8 mouse cellular contexts compared by ENCODE assay signal in the genomic region with DNA sequence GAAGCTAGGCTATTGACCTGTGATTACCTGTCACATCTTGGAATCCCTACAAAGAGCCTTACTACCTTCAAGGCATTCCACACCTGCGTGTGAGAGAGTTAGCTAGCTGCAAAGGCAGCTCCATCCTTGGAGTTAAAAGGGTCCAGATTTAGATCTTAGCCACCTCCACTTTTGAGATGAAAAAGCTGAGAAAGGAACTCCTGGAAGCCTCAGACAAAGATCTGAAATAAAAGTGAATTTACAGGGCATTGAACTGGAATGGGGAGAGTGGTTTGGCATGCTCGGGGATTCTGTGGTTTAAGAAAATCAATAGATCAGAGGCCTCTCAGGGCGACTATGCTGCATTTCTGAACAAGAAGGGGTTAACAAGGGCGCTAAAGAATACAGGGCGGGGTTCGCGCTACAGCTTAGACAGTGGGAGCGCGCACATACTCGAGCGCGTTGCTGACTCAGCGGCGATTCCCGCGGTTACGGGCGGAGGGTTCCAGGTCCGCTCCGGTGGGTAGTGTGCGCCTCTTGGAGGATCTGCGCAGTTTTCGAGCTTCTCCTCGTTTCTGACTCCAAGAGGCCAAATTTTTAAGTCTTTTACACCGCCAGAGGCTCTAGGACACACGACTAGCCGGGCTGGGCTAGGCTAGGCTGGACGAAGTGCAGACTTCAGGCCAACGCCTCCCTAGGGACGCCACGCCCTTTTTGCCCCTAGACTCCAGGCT. TPM values are rescaled to one million over a fixed set of nuclear protein-coding genes. Genes with fewer than 3 reads are reported as not detected.
DNase-seq lines count a peak whose midpoint lies in the region; ATAC-seq and TF ChIP-seq lines count a peak whose summit lies in the region.

No protein-coding gene starts in this region.

- 1% methylated on average over 31 of the region's 31 CpGs for WGBS in spleen, adult 2 months
- 0% methylated on average over 30 of the region's 31 CpGs for WGBS in intestine, postnatal 0 days
- WGBS in limb, embryonic 12.5 days = under 1% methylated on average over 31 of the region's 31 CpGs
- WGBS in midbrain, embryonic 11.5 days = under 1% methylated on average over 31 of the region's 31 CpGs
- WGBS in stomach, embryonic 16.5 days = under 1% methylated on average over 31 of the region's 31 CpGs

- no peak overlapping the region; the same call in 1 of the 2 replicates for H3K27ac ChIP-seq in spleen, adult 2 months (ENCODE audit: insufficient read depth, low read length)
- peak overlapping the region; percentile 69 for H3K27ac ChIP-seq in cortical plate, adult 2 months (ENCODE audit: insufficient read depth, low read length)
- H3K27ac ChIP-seq in intestine, postnatal 0 days (ENCODE audit: low read depth, low read length) = peak overlapping the region; percentile 17
- 0 out of 2 replicates have a peak overlapping the region, but pooled peaks have one; percentile 56 for H3K27ac ChIP-seq in limb, embryonic 12.5 days
- peak overlapping the region; percentile 65 for H3K27ac ChIP-seq in midbrain, embryonic 11.5 days (ENCODE audit: low read depth, low read length)
- peak overlapping the region; percentile 96 for H3K27ac ChIP-seq in stomach, embryonic 16.5 days (ENCODE audit: low read length)

- no peaks in the 10 kb centered on the region for H3K9me3 ChIP-seq in intestine, postnatal 0 days (ENCODE audit: control insufficient read depth)
- H3K9me3 ChIP-seq in limb, embryonic 12.5 days = no peaks in the 10 kb centered on the region
- H3K9me3 ChIP-seq in midbrain, embryonic 11.5 days (ENCODE audit: control insufficient read depth, low read length) = no peaks in the 10 kb centered on the region
- no peaks in the 10 kb centered on the region for H3K9me3 ChIP-seq in stomach, embryonic 16.5 days (replicated peaks; ENCODE audit: control insufficient read depth, low read length)

- no peak for DNase-seq in spleen, adult 2 months (ENCODE audit: low read depth in 1 of 2, low spot score in 2 of 2)
- no peak for DNase-seq in spleen, adult 12 weeks (ENCODE audit: low spot score)
- peak; percentile 53 to 73 for DNase-seq in gastrocnemius, postnatal 4 days (ENCODE audit: low spot score in 2 of 2)
- DNase-seq in midbrain, embryonic 11.5 days (ENCODE audit: low spot score, missing footprints) = peak; percentile 98

- H3K27me3 ChIP-seq in spleen, adult 2 months (ENCODE audit: control insufficient read depth, insufficient read depth, low read length) = peaks cover 31% of the 10 kb centered on the region
- H3K27me3 ChIP-seq in intestine, postnatal 0 days (replicated peaks; ENCODE audit: control insufficient read depth, insufficient read depth, low read length) = peaks cover 5% of the 10 kb centered on the region
- peaks cover 87% of the 10 kb centered on the region for H3K27me3 ChIP-seq in limb, embryonic 12.5 days
- peaks cover 77% of the 10 kb centered on the region for H3K27me3 ChIP-seq in midbrain, embryonic 11.5 days (ENCODE audit: control insufficient read depth, insufficient read depth, low read length)
- peaks cover 11% of the 10 kb centered on the region for H3K27me3 ChIP-seq in stomach, embryonic 16.5 days (ENCODE audit: control insufficient read depth, insufficient read depth, low read length)

- H3K9ac ChIP-seq in intestine, postnatal 0 days (ENCODE audit: low read depth, low read length) = 0 out of 2 replicates have a peak overlapping the region, but pooled peaks have one; percentile 45
- H3K9ac ChIP-seq in limb, embryonic 12.5 days (replicated peaks) = peak overlapping the region; percentile 51
- peak overlapping the region; percentile 56 for H3K9ac ChIP-seq in midbrain, embryonic 11.5 days (ENCODE audit: low read length)
- peak overlapping the region; percentile 77 for H3K9ac ChIP-seq in stomach, embryonic 16.5 days (ENCODE audit: low read length)

- H3K4me3 ChIP-seq in spleen, adult 2 months (ENCODE audit: extremely low read depth, insufficient read depth, insufficient read length) = peak overlapping the region; percentile 25
- H3K4me3 ChIP-seq in cortical plate, adult 2 months (ENCODE audit: insufficient read depth, low read length) = peak overlapping the region; percentile 36
- peak overlapping the region; percentile 79 for H3K4me3 ChIP-seq in intestine, postnatal 0 days (ENCODE audit: low read depth, low read length)
- H3K4me3 ChIP-seq in limb, embryonic 12.5 days (replicated peaks) = peak overlapping the region; percentile 66
- H3K4me3 ChIP-seq in midbrain, embryonic 11.5 days (ENCODE audit: low read depth, low read length) = peak overlapping the region; percentile 66
- H3K4me3 ChIP-seq in stomach, embryonic 16.5 days (replicated peaks; ENCODE audit: low read length) = peak overlapping the region; percentile 62

- no peak for TF ChIP-seq CTCF in spleen, adult 2 months (IDR thresholded peaks at IDR 0.05; ENCODE audit: extremely low read depth, insufficient read depth, insufficient read length, insufficient replicate concordance)
- no peak for TF ChIP-seq CTCF in cortical plate, adult 2 months (IDR thresholded peaks at IDR 0.05; ENCODE audit: extremely low read depth, insufficient read depth, low read length)
- no peak; the same call in 1 of the 2 replicates for TF ChIP-seq CTCF in intestine, postnatal 0 days (IDR thresholded peaks at IDR 0.05; ENCODE audit: low read depth)

- peak overlapping the region; percentile 93 for H3K4me2 ChIP-seq in intestine, postnatal 0 days (replicated peaks; ENCODE audit: low read depth)
- peak overlapping the region; percentile 84 for H3K4me2 ChIP-seq in limb, embryonic 12.5 days
- peak overlapping the region; percentile 81 for H3K4me2 ChIP-seq in midbrain, embryonic 11.5 days
- H3K4me2 ChIP-seq in stomach, embryonic 16.5 days (ENCODE audit: low read depth, low read length) = peak overlapping the region; percentile 92

- peak; percentile 43; the same call in 1 of the 2 replicates for ATAC-seq in intestine, postnatal 0 days
- ATAC-seq in limb, embryonic 12.5 days (ENCODE audit: insufficient number of reproducible peaks, insufficient read depth, low FRiP score, low TSS enrichment, low read depth) = peak; percentile 8; the same call in 1 of the 2 replicates
- ATAC-seq in midbrain, embryonic 11.5 days (ENCODE audit: low FRiP score) = peak; percentile 43; the same call in 1 of the 2 replicates
- ATAC-seq in stomach, embryonic 16.5 days (ENCODE audit: insufficient read depth, low FRiP score) = peak; percentile 64

- no peak for TF ChIP-seq POLR2A in spleen, adult 2 months (IDR thresholded peaks at IDR 0.05; ENCODE audit: low read depth, low read length)
- TF ChIP-seq POLR2A in cortical plate, adult 2 months (IDR thresholded peaks at IDR 0.05; ENCODE audit: extremely low read depth, insufficient read depth, low read length) = peak; percentile 55; the same call in 1 of the 2 replicates

- H3K36me3 ChIP-seq in spleen, adult 2 months (ENCODE audit: control insufficient read depth, insufficient read depth, low read length) = no peaks in the 10 kb centered on the region
- H3K36me3 ChIP-seq in intestine, postnatal 0 days (ENCODE audit: control insufficient read depth, insufficient read depth) = peaks cover 15% of the 10 kb centered on the region
- peaks cover 6% of the 10 kb centered on the region; the same call in 1 of the 2 replicates for H3K36me3 ChIP-seq in limb, embryonic 12.5 days
- H3K36me3 ChIP-seq in midbrain, embryonic 11.5 days (ENCODE audit: control insufficient read depth, insufficient read depth, low read length) = no peaks in the 10 kb centered on the region
- H3K36me3 ChIP-seq in stomach, embryonic 16.5 days (ENCODE audit: control insufficient read depth, insufficient read depth, low read length) = peaks cover 7% of the 10 kb centered on the region

- H3K4me1 ChIP-seq in spleen, adult 2 months (ENCODE audit: control insufficient read depth, insufficient read depth, insufficient read length) = peaks cover 35% of the 10 kb centered on the region
- peaks cover 5% of the 10 kb centered on the region for H3K4me1 ChIP-seq in cortical plate, adult 2 months (ENCODE audit: control insufficient read depth, insufficient read depth, low read length)
- H3K4me1 ChIP-seq in intestine, postnatal 0 days (replicated peaks; ENCODE audit: control insufficient read depth, insufficient read depth, low read length) = peaks cover 26% of the 10 kb centered on the region
- peaks cover 64% of the 10 kb centered on the region for H3K4me1 ChIP-seq in limb, embryonic 12.5 days (replicated peaks)
- peaks cover 38% of the 10 kb centered on the region for H3K4me1 ChIP-seq in midbrain, embryonic 11.5 days (ENCODE audit: control insufficient read depth, insufficient read depth, low read length)
- peaks cover 59% of the 10 kb centered on the region for H3K4me1 ChIP-seq in stomach, embryonic 16.5 days (ENCODE audit: control insufficient read depth, insufficient read depth, low read length)

RNA-seq across cellular contexts. Expression of gene Plekhh3, which starts 0.7 kb away (rescaled TPM):
- 5.8 and 8.4 TPM in 2 replicates for polyA plus RNA-seq in spleen, adult 2 months (2012; rRNA removed)
- polyA plus RNA-seq in cortical plate, adult 2 months (2012; rRNA removed) = 15.1 and 15.8 TPM in 2 replicates
- 10 to 100 TPM; 39.5 to 41.4 TPM for total RNA-seq in gastrocnemius, postnatal 4 days (2021)
- polyA plus RNA-seq in intestine, postnatal 0 days (2015; fragmentation: Nextera tagmentation; extraction: Ambion mirVana) = 7.7 and 7.8 TPM in 2 replicates
- polyA plus RNA-seq in limb, embryonic 12.5 days (2016; fragmentation: Nextera tagmentation; extraction: Ambion mirVana) = 5.3 and 7.0 TPM in 2 replicates
- 5.8 and 7.2 TPM in 2 replicates for polyA plus RNA-seq in midbrain, embryonic 11.5 days (2014; fragmentation: Nextera tagmentation; extraction: Ambion mirVana)
- 17.6 and 18.7 TPM in 2 replicates for polyA plus RNA-seq in stomach, embryonic 16.5 days (2015; fragmentation: Nextera tagmentation; extraction: Ambion mirVana)

RNA-seq across cellular contexts. Expression of gene Cntnap1, which starts 1.6 kb away (rescaled TPM):
- 1.3 and 1.4 TPM in 2 replicates for polyA plus RNA-seq in spleen, adult 2 months (2012; rRNA removed)
- polyA plus RNA-seq in cortical plate, adult 2 months (2012; rRNA removed) = 89.5 and 92.4 TPM in 2 replicates
- total RNA-seq in gastrocnemius, postnatal 4 days (2021) = 1 to 10 TPM; 3.2 to 4.1 TPM
- 5.2 and 6.0 TPM in 2 replicates for polyA plus RNA-seq in intestine, postnatal 0 days (2015; fragmentation: Nextera tagmentation; extraction: Ambion mirVana)
- 0.24 and 0.27 TPM in 2 replicates for polyA plus RNA-seq in limb, embryonic 12.5 days (2016; fragmentation: Nextera tagmentation; extraction: Ambion mirVana)
- 0.30 and 0.32 TPM in 2 replicates for polyA plus RNA-seq in midbrain, embryonic 11.5 days (2014; fragmentation: Nextera tagmentation; extraction: Ambion mirVana)
- polyA plus RNA-seq in stomach, embryonic 16.5 days (2015; fragmentation: Nextera tagmentation; extraction: Ambion mirVana) = 2.3 and 2.6 TPM in 2 replicates

RNA-seq across cellular contexts. Expression of gene Ccr10, which starts 3.4 kb away (rescaled TPM):
- 1.6 and 1.9 TPM in 2 replicates for polyA plus RNA-seq in spleen, adult 2 months (2012; rRNA removed)
- 0.23 and 0.36 TPM in 2 replicates for polyA plus RNA-seq in cortical plate, adult 2 months (2012; rRNA removed)
- under 1 TPM; 0.36 to 0.37 TPM for total RNA-seq in gastrocnemius, postnatal 4 days (2021)
- polyA plus RNA-seq in intestine, postnatal 0 days (2015; fragmentation: Nextera tagmentation; extraction: Ambion mirVana) = 0.13 and 0.22 TPM in 2 replicates
- 0.24 TPM in 1 of 2 replicates, not detected in the other for polyA plus RNA-seq in limb, embryonic 12.5 days (2016; fragmentation: Nextera tagmentation; extraction: Ambion mirVana)
- polyA plus RNA-seq in midbrain, embryonic 11.5 days (2014; fragmentation: Nextera tagmentation; extraction: Ambion mirVana) = not detected in 2 replicates
- polyA plus RNA-seq in stomach, embryonic 16.5 days (2015; fragmentation: Nextera tagmentation; extraction: Ambion mirVana) = 0.26 and 0.43 TPM in 2 replicates

RNA-seq across cellular contexts. Expression of gene Tubg2, which starts 16.2 kb away (rescaled TPM):
- 3.6 and 4.8 TPM in 2 replicates for polyA plus RNA-seq in spleen, adult 2 months (2012; rRNA removed)
- polyA plus RNA-seq in cortical plate, adult 2 months (2012; rRNA removed) = 57.9 and 61.0 TPM in 2 replicates
- 1 to 10 TPM; 6.8 TPM for total RNA-seq in gastrocnemius, postnatal 4 days (2021)
- polyA plus RNA-seq in intestine, postnatal 0 days (2015; fragmentation: Nextera tagmentation; extraction: Ambion mirVana) = 2.5 and 2.8 TPM in 2 replicates
- 6.3 and 6.4 TPM in 2 replicates for polyA plus RNA-seq in limb, embryonic 12.5 days (2016; fragmentation: Nextera tagmentation; extraction: Ambion mirVana)
- 3.4 and 5.1 TPM in 2 replicates for polyA plus RNA-seq in midbrain, embryonic 11.5 days (2014; fragmentation: Nextera tagmentation; extraction: Ambion mirVana)
- 3.9 and 4.6 TPM in 2 replicates for polyA plus RNA-seq in stomach, embryonic 16.5 days (2015; fragmentation: Nextera tagmentation; extraction: Ambion mirVana)

RNA-seq across cellular contexts. Expression of gene Tubg1, which starts 52.1 kb away (rescaled TPM):
- 16.4 and 17.7 TPM in 2 replicates for polyA plus RNA-seq in spleen, adult 2 months (2012; rRNA removed)
- polyA plus RNA-seq in cortical plate, adult 2 months (2012; rRNA removed) = 15.2 and 15.3 TPM in 2 replicates
- total RNA-seq in gastrocnemius, postnatal 4 days (2021) = 10 to 100 TPM; 39.3 to 42.1 TPM
- polyA plus RNA-seq in intestine, postnatal 0 days (2015; fragmentation: Nextera tagmentation; extraction: Ambion mirVana) = 20.0 and 20.6 TPM in 2 replicates
- polyA plus RNA-seq in limb, embryonic 12.5 days (2016; fragmentation: Nextera tagmentation; extraction: Ambion mirVana) = 87.6 and 90.7 TPM in 2 replicates
- polyA plus RNA-seq in midbrain, embryonic 11.5 days (2014; fragmentation: Nextera tagmentation; extraction: Ambion mirVana) = 96.3 and 108 TPM in 2 replicates
- polyA plus RNA-seq in stomach, embryonic 16.5 days (2015; fragmentation: Nextera tagmentation; extraction: Ambion mirVana) = 63.0 and 63.5 TPM in 2 replicates

Comparison
In these comparisons a context has a peak if more than half of its experiments do, and no peak if none do; other contexts are left out.
1. DNase-seq: peak in gastrocnemius, postnatal 4 days (2 of 2) and midbrain, embryonic 11.5 days (single experiment); none in spleen, adult 2 months (0 of 2) and spleen, adult 12 weeks (single experiment).
2. H3K4me3 ChIP-seq: peak in every context shown above with its lines; median percentile 79 in intestine, postnatal 0 days; 66 in limb, embryonic 12.5 days; 66 in midbrain, embryonic 11.5 days; 62 in stomach, embryonic 16.5 days; 36 in cortical plate, adult 2 months; 25 in spleen, adult 2 months.
3. ATAC-seq: peak in every context shown above with its lines; median percentile 64 in stomach, embryonic 16.5 days; 43 in intestine, postnatal 0 days; 43 in midbrain, embryonic 11.5 days; 8 in limb, embryonic 12.5 days.
4. RNA of gene Cntnap1, which starts 1.6 kb away (polyA plus RNA-seq): 89.5 to 92.4 TPM in cortical plate, adult 2 months; 5.2 to 6.0 TPM in intestine, postnatal 0 days, 2.3 to 2.6 TPM in stomach, embryonic 16.5 days, 1.3 to 1.4 TPM in spleen, adult 2 months, 0.30 to 0.32 TPM in midbrain, embryonic 11.5 days and 0.24 to 0.27 TPM in limb, embryonic 12.5 days; every median in the first group is over 10 times any median in the second.
5. Peak in every context shown above with its lines, with median percentiles within 50 percentile points of each other: H3K4me2 ChIP-seq and H3K9ac ChIP-seq.